Mouse (Mus musculus) kidney, postnatal 36 days (tissue): ENCODE data around the gene Pspc1.
A peak's percentile ranks its signal among the peaks of the same experiment; 100 is the strongest.
"Not testable (repeated sequence)": the region's sequence is repeated elsewhere in the genome, so short reads cannot be mapped to it uniquely, and the experiment has no call there.

Experiments
- DNase-seq, 2 experiments: peaks; one replicate each; pipeline ENCODE4 v3.0.0; 2021 to 2022; ENCODE audit warnings: mixed read lengths in 2 of 2

The Pspc1 gene

DNA sequence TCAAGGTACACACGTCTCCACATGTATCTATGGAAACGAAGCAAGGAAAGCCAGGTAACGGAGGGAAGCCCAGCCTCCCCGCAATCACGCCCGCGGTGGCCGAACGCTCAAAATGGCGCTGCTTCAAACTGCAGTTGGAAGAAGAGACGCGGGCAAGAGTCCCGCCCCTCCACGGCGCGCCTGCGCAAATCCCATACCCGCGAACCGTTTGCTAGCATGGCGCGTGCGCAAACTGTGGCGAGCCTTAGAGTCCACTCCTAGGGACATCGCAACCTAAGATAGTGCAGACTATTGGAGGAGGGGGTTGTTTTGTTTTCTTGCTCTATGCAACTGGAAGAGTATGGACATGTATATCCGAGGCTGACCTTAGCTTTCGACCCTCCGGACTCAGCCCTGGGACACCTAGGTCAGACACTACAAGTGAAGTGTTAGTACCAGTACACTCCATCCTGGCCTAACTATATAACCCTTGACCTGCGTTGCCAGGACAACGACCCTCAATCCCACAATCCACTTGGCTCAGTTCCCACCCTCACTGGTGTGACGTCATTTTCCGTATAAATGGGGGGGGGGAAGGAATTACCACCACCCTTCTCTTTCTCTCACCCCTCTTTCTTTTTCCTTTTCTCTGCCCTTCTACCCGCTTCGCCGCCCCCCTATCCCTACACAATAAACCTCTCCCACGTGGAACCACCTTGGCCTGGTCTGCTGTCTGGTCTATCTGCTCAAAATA, at the start of gene Pspc1:
TSS of gene Pspc1 (minus strand) at position 117 of the 733 bp plus-strand sequence.
- peak; percentile 97 to 99 for DNase-seq

DNA sequence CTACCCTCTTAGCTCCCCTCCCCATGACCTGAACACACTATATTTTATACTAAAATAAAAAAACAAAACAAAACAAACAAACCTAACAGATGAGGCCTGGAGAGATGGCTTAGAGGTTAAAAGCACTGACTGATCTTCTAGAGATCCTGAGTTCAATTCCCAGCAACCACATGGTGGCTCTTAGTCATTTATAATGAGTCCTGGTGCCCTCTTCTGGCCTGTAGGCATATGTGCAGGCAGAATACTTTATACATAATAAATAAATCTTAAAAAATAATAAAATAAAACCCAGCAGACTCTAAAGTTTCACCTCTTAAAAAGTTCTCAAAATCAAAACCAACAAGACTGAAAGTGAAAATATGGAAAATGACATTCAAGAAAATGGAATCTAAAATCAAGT, 46.4 kb upstream of the Pspc1 start:
- DNase-seq, result no peak

- DNase-seq, result no peak
Observed at GRCm38 (mm10) chr14:56817616-56818015, 39.5 kb upstream of the Pspc1 start.

DNA sequence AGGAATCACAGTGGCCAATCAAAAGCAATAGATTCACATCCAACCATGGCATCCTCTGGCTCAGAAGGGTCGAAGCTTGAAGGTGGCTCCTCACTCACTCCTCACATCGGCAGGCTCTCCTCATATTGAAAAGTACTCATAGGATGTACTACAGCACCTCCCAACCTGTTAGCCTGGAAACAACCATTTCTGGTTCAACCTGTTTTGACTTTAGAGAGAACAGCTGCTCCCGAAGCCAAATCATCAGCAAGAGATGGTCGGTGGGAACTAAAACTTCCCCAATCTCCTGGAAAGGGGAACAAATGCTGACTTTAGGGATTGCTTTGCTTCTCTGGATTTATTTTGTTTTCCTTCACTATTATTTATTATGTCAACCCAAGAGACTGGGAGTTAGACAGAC, 39.0 kb upstream of the Pspc1 start:
- no peak for DNase-seq

DNA sequence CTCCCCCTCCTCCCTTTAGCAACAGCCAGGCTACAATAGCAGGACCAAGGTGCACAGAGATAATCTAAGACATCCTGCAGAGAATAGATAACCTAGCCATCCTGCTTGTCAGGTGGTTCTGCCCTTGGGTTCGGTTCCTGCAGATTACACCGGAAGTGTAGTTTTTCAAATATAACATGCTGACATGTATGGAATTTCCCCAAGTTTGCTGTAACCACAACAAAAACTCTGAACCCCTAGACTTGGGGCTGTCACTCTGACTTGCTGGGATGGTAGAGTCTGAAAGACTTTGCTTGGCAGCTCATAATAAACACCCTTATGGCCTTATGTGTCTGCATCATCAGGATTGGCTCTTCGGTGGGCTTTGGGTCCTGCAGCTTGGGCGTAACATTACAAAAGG, 38.4 kb upstream of the Pspc1 start:
- DNase-seq, result no peak

- peak; percentile 88 to 91 for DNase-seq
Observed at GRCm38 (mm10) chr14:56812520-56813036, 34.5 kb upstream of the Pspc1 start.

DNA sequence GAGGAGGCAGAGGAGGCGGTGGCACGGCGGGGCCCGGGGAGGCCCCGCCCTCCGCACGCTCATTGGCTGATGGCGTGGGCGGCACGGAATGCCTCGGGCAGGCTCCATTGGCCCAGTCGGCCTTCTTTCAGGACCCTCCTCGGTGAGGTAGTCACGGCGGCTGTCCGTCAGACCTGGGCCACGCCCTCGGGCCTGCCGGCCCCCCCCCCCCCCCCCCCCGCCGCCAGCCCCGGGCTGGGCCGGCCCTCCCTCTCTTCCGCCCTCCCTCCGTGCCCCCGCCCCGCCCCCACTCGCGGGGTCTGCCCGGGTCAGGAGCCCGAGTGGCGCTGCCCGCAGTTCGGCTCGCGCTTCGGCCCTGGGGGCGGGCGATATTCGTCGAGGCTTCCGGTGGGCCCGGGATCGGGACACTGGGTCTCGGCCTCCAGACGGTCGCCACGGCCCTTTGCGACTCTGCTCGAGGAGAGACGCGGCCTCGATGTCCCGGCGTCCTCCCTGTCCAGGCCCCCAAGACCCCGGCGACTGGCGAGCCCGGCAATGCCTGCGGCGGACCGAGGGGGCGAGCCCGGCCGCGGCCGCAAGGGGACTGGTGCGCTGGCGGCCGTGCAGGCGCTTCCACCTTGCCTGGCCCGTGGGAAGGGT, 33.7 kb upstream of the Pspc1 start, which contains the start of gene Zmym5:
TSS of gene Zmym5 (minus strand) at position 16 of the 639 bp plus-strand sequence.
- peak; percentile 94 to 95 for DNase-seq

DNA sequence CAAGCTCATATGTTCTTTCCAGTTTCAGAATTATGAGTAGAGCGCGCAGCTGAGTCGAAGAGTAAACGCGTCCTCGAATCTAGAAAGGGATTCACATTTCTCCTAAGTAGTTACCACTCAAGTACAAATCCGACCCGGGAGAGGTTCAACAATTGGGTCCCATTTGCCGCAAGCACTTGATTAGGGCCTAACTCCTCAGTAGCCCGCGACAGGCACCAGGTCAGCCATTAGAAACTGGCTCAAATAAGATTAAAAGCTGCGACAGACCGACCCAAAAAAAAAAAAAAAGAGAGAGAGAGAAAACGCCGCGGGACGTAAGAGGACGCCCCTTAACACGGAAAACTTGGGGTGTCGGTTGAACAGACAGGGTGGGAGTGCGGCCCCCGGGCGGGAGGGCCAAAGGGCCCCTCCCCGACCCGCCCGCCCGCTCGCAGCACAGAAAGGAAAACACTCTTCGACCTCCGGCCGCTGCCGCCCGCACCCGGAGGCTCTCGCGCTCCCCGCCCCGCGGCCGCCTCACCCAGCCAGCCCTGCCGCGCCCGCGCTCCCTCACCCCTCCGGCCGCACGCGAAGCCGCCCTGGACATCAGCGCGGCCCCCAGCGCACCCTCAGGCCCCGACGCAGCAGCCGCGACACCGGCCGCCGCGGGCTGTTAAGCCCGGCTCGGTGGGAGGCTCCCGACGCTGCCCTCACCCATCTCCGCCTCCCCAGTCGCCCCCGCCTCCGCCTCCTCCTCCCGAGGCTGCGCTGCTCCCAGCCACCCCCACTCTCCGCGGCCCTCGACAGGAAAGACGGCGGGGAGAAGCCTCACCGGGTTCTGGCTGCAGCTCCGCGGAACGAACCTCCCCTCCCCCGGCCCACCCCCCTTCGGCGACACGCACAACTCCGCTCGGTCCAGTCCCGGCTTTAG, 32.9 kb upstream of the Pspc1 start:
- peak; percentile 36 to 70 for DNase-seq

DNA sequence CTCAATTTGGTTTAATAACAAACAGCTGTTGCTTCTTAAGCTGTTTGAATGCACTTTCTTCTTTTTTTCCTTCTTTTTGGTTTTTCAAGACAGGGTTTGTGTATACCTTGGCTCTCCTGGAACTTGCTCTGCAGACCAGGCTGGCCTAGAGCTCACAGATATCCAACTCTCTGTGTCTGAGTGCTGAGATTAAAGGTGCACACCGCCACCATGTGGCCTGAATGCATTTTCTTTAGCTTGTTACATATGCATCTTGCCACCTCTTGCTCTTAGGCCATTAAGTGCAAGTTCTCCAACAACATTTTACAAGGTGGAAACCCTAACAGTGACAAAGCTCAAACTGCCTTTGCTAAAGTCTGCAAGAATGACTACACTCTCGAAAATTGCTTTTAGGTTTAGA, 15.1 kb upstream of the Pspc1 start:
- DNase-seq, result peak; percentile 51 to 73

- DNase-seq, result no peak
Observed at GRCm38 (mm10) chr14:56784575-56784974, 6.5 kb upstream of the Pspc1 start.

- DNase-seq, result no peak
Observed at GRCm38 (mm10) chr14:56778933-56779300, 801 bp upstream of the Pspc1 start.

- peak; percentile 57 to 85 for DNase-seq
Observed at GRCm38 (mm10) chr14:56777360-56778136, 568 bp downstream of the Pspc1 start.

DNA sequence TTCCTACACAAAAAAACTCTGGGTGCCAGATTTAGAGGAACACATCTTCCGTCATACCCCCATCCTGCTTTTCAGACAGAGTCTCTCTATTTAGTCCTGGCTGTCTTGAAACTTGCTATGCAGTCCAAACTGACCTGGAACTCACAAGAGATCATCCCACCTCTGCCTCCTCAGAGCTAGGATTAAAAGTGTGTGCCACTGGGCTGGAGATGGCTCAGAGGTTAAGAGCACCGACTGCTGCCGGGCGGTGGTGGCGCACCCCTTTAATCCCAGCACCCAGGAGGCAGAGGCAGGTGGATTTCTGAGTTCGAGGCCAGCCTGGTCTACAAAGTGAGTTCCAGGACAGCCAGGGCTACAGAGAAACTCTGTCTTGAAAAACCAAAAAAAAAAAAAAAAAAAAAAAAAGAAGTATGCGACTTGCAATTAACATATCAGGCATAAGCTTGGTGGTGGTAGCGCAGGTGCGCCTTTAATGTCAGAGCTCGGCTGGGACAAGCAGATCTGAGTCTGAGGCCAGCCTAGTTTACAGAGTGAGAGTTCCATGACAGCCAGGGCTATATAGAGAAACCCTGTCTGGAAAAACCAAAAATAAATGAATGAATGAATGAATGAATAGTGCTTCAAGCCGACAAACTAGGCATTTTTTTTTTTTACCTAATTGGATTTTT, 1.4 kb downstream of the Pspc1 start:
- peak in 1 of 2 experiments; percentile 19 for DNase-seq

GRCm38 (mm10) chr14:56775416-56775815, 2.7 kb downstream of the Pspc1 start:
- DNase-seq, result no peak

GRCm38 (mm10) chr14:56766438-56766837, 11.7 kb downstream of the Pspc1 start:
- not testable (repeated sequence) for DNase-seq

DNA sequence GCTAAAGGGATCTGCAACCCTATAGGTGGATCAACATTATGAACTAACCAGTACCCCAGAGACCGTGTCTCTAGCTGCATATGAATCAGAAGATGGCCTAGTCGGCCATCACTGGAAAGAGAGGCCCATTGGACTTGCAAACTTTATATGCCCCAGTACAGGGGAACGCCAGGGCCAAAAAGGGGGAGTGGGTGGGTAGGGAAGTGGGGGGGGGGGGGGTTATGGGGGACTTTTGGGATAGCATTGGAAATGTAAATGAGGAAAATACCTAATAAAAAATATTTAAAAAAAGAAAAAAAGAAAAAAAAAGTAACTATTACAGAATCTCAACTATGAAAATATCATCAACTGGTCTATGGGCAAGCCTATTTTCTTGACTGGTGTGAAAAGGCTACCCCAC, 13.0 kb downstream of the Pspc1 start:
- not testable (repeated sequence) for DNase-seq

GRCm38 (mm10) chr14:56751282-56751681, 26.8 kb downstream of the Pspc1 start:
- no peak for DNase-seq

- DNase-seq, result peak in 1 of 2 experiments; percentile 13
Observed at GRCm38 (mm10) chr14:56740175-56740574, 37.9 kb downstream of the Pspc1 start.

DNA sequence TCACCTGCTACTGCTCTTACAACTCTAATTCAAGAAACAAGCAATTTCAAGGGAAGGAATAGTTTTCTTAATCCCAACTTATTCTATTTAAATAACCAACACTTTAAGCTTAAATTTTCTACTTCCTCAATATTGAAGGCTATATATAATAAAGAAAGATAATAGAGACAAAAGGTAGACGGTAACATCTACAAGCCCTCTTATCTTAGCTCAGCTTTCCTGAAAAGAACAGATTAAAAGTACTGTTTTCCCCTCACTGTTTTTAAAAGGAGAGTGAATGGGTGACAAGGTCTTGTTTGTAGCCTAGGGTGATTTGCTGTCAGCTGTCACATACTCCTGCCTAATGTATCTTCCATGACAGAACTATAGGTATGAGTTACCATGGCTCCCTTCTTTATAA, 51.6 kb downstream of the Pspc1 start:
- no peak for DNase-seq

GRCm38 (mm10) chr14:56705687-56706086, 72.4 kb downstream of the Pspc1 start:
- DNase-seq, result peak in 1 of 2 experiments; percentile 8

DNA sequence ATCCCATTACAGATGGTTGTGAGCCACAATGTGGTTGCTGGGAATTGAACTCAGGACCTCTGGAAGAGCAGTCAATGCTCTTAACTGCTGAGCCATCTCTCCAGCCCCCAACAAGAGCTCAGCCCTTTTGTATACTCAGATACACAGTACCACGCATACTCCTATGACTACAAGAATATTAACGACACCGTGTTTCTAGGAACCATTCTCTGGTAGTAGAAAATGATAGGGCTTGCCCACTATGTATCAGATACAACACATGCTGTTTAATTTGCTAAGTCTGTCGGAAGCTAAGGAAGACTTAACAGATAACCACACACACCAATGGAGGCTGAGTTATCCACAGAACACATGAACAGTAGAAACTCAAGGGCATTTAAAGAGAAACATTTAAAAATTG, 75.5 kb downstream of the Pspc1 start:
- no peak for DNase-seq

DNA sequence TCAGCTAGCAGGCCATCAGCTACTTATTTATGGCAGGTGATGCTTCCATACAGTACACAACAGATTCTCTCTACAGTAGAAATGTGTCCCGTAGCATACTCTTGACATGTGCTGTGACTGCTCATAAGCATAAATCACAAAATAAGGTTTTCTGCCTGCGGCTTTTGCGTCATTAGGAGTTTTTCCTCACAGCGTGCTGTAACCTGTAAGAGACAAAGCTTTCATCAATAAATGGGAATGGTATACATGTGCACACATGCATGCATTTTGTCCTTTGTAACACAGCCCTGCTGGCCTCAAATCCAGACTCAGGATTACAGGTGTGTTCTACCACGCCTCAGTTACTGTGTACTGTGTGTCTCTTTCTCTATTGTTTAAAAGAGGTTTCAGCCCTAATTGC, 80.3 kb downstream of the Pspc1 start:
- no peak for DNase-seq
